Mouse (Mus musculus): Measurements from ENCODE around the gene Rgs3. TPM values are rescaled to one million over a fixed set of nuclear protein-coding genes. Genes with fewer than 3 reads are reported as not detected.

Gene Rgs3
- polyA plus RNA-seq, 1 experiment from 2014 or later, result 46.7 TPM

GRCm38 (mm10) chr4:62636047-62636446 lies 76.4 kb downstream of the Rgs3 start:
- no peaks in the 10 kb centered on the region for H3K4me1 ChIP-seq
- ATAC-seq (replicated peaks), result no peak
- WGBS, result 96% methylated on average over 6 of the region's 6 CpGs

GRCm38 (mm10) chr4:62637856-62638604 lies 78.4 kb downstream of the Rgs3 start:
- WGBS, result 93% methylated on average over 4 of the region's 4 CpGs
- Histone ChIP-seq H3K27me3 (no peaks in the 10 kb centered on the region), H3K4me2 (replicated peaks) (no peak overlapping the region), H3K4me3 (no peak overlapping the region), H3K36me3 (no peaks in the 10 kb centered on the region), H3K27ac (replicated peaks) (no peak overlapping the region), H3K9ac (replicated peaks) (no peak overlapping the region), H3K9me3 (no peaks in the 10 kb centered on the region), H3K4me1 (no peaks in the 10 kb centered on the region)
- ATAC-seq (replicated peaks), result no peak

More at GRCm38 (mm10) chr4:62636047-62636446, 76.4 kb downstream of the Rgs3 start:
- no peak overlapping the region for H3K9ac ChIP-seq (replicated peaks)
- no peak overlapping the region for H3K27ac ChIP-seq (replicated peaks)
- H3K4me3 ChIP-seq, result no peak overlapping the region
- H3K27me3 ChIP-seq, result no peaks in the 10 kb centered on the region
- H3K9me3 ChIP-seq, result no peaks in the 10 kb centered on the region
- no peaks in the 10 kb centered on the region for H3K36me3 ChIP-seq
- no peak overlapping the region for H3K4me2 ChIP-seq (replicated peaks)

DNA sequence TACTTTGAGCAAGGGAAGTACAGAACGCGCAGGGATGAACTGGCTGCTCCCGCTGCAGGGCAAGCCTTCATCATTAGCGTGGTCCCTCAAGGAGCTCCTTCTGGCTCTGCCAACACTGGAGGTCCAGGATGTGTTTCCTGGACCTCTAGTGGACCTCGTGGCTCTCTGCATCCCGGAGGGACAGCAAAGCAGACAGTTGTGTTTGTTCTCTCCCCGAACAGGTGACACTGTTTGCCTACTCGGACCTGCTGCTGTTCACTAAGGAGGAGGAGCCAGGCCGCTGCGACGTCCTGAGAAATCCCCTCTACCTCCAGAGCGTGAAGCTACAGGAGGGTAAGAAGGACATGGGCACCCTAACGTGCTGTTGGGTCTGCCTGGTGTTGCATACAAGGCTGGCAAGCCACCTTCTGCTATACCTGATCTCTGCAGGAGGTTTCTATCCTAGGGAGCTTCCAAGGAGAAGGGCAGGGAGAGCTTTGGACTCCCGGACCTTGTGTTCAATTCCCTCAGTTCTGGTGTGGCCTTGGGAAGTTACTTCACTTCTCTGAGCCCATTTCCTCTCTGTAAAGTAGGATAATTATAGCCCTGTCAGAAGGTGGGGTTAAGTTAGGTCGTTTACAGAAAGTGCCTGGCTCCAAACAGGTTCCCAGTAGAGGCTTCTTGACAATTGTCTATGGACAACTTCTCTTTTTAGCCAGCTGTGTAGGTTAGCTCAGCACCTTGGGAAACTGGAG lies 81.0 kb downstream of the Rgs3 start:
- no peak for ATAC-seq (replicated peaks)
- WGBS, result 77% methylated on average over 15 of the region's 15 CpGs
- H3K9ac ChIP-seq (replicated peaks), result no peak overlapping the region

DNA sequence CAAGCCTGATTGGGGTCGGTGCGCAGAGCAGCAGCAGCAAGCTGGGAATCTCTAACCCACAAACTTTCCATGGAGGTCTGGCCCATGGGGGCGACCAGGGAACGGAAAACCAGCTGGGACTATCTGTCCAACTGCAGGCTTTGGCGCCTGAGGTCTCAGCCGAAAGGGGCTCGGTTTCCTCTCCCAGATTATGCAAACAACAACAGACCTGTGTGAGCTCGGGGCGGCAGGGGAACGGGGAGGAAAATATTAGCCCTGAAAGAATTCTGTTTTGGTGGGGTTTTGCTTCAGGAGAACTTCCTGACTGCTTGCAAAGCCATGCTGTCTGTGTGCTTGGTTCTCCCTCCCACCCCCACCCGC lies 81.6 kb downstream of the Rgs3 start:
- WGBS, result 59% methylated on average over 11 of the region's 11 CpGs
- no peak overlapping the region for H3K4me3 ChIP-seq
- 0 out of 2 replicates have a peak, but pooled peaks cover 6% of the 10 kb centered on the region for H3K4me1 ChIP-seq
- no peak overlapping the region for H3K4me2 ChIP-seq (replicated peaks)
- H3K9ac ChIP-seq (replicated peaks), result no peak overlapping the region
- no peaks in the 10 kb centered on the region for H3K36me3 ChIP-seq
- no peaks in the 10 kb centered on the region for H3K9me3 ChIP-seq
- H3K27me3 ChIP-seq, result no peaks in the 10 kb centered on the region
- no peak for ATAC-seq (replicated peaks)
- H3K27ac ChIP-seq (replicated peaks), result no peak overlapping the region

More for the DNA sequence above, 81.0 kb downstream of the Rgs3 start:
- Histone ChIP-seq H3K9me3 (no peaks in the 10 kb centered on the region), H3K27ac (replicated peaks) (no peak overlapping the region), H3K36me3 (no peaks in the 10 kb centered on the region), H3K4me1 (0 out of 2 replicates have a peak, but pooled peaks cover 6% of the 10 kb centered on the region), H3K4me3 (no peak overlapping the region), H3K27me3 (no peaks in the 10 kb centered on the region), H3K4me2 (replicated peaks) (no peak overlapping the region)

DNA sequence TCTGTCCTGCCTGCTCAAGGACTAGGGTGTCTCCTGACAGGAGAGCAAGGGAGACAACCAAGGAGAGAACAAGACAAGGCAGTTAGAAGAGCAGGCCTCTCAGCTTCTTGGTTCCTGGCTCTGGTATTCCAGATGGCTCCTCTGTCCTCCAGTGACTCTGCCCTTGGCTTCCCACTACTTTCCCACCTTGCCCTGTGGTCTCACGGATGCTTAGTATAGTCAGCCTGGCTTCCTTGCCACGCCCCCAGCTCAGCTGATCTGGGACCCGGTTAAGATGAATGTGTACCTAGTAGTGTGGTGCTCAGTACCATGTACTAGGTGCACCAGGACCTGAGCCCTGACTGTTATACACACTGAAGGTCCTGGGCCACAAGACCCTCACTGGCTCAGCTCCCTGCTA lies 82.0 kb downstream of the Rgs3 start:
- WGBS, result 75% methylated on average over 3 of the region's 3 CpGs
- Histone ChIP-seq H3K9me3 (no peaks in the 10 kb centered on the region), H3K4me2 (replicated peaks) (no peak overlapping the region), H3K27ac (replicated peaks) (no peak overlapping the region), H3K4me1 (0 out of 2 replicates have a peak, but pooled peaks cover 6% of the 10 kb centered on the region), H3K9ac (replicated peaks) (no peak overlapping the region), H3K36me3 (no peaks in the 10 kb centered on the region), H3K4me3 (no peak overlapping the region), H3K27me3 (no peaks in the 10 kb centered on the region)
- no peak for ATAC-seq (replicated peaks)

GRCm38 (mm10) chr4:62643401-62643800 lies 83.8 kb downstream of the Rgs3 start:
- Histone ChIP-seq H3K36me3 (no peaks in the 10 kb centered on the region), H3K4me3 (no peak overlapping the region), H3K27ac (replicated peaks) (0 out of 2 replicates have a peak overlapping the region, but pooled peaks have one; percentile 15), H3K4me2 (replicated peaks) (no peak overlapping the region), H3K9ac (replicated peaks) (no peak overlapping the region), H3K27me3 (no peaks in the 10 kb centered on the region), H3K4me1 (0 out of 2 replicates have a peak, but pooled peaks cover 6% of the 10 kb centered on the region), H3K9me3 (no peaks in the 10 kb centered on the region)
- no peak for ATAC-seq (replicated peaks)
- WGBS, result 86% methylated on average over 8 of the region's 8 CpGs

DNA sequence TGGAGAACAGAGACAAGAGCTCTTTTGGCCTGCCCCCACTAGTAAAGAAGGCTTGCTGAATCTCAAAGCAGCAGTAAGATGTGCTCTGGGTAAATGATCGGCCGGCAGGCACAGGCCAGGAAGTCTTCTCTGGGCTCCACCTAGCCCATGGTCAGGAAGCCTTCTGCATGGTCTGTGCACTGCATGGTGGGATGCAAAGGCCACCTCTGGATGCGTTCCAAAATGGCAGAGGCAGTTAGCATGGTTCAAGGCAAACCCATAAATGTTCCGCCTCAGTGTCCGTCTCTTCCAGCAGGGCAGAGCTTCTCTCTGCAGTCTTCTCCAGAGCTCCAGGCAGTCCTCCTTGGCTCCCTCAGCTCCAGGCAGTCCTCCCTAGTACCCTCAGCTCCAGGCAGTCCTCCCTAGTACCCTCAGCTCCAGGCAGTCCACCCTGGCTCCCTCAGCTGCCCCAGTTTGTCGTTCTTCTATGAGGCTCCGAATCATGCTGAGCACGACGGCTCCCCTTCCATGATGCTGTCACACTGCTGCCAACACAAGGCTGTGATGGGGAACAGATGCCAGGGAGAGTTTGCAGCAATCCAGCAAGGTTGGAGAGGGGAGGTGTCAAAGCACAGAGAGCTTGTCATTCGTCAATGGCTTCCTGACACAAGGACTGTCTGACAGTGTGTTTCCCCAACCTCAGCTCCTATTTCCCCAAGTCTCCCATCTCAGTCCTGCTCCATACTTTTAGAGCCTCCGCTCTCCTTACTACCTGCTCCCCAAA lies 84.6 kb downstream of the Rgs3 start:
- no peak overlapping the region for H3K4me2 ChIP-seq (replicated peaks)
- no peaks in the 10 kb centered on the region for H3K9me3 ChIP-seq
- WGBS, result 65% methylated on average over 11 of the region's 11 CpGs
- no peaks in the 10 kb centered on the region for H3K36me3 ChIP-seq
- no peaks in the 10 kb centered on the region for H3K27me3 ChIP-seq
- H3K4me3 ChIP-seq, result no peak overlapping the region
- 0 out of 2 replicates have a peak, but pooled peaks cover 6% of the 10 kb centered on the region for H3K4me1 ChIP-seq
- no peak overlapping the region for H3K9ac ChIP-seq (replicated peaks)
- no peak overlapping the region for H3K27ac ChIP-seq (replicated peaks)
- ATAC-seq (replicated peaks), result peak; percentile 76

- 76% methylated on average over 9 of the region's 9 CpGs for WGBS
- Histone ChIP-seq H3K4me3 (no peak overlapping the region), H3K9ac (replicated peaks) (no peak overlapping the region), H3K9me3 (no peaks in the 10 kb centered on the region), H3K4me2 (replicated peaks) (no peak overlapping the region), H3K4me1 (0 out of 2 replicates have a peak, but pooled peaks cover 6% of the 10 kb centered on the region), H3K36me3 (no peaks in the 10 kb centered on the region), H3K27ac (replicated peaks) (no peak overlapping the region), H3K27me3 (no peaks in the 10 kb centered on the region)
- no peak for ATAC-seq (replicated peaks)
Observed at GRCm38 (mm10) chr4:62646556-62647248, 87.1 kb downstream of the Rgs3 start.

DNA sequence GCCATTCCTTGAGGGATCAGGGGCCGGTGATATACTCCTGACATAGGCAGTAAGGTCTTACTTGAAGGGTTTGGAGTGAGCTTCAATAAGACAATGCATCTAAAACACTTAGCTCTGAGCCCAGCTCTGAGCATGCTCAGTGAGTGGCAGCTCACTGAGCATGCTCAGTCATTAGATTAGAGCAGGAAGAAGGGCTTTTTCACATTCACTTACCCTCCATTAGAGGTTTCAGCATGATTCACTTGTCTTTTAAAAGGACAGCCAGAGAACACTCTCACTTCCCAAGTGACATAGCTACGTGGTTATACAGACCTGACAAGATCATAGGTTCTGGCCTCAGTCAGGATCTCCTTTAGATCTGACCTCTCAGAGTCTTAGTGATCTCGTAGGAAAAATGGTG lies 89.2 kb downstream of the Rgs3 start:
- Histone ChIP-seq H3K4me1 (peaks cover 17% of the 10 kb centered on the region; the same call in 1 of the 2 replicates), H3K27me3 (no peaks in the 10 kb centered on the region), H3K9me3 (no peaks in the 10 kb centered on the region), H3K36me3 (no peaks in the 10 kb centered on the region), H3K4me3 (no peak overlapping the region), H3K4me2 (replicated peaks) (no peak overlapping the region), H3K27ac (replicated peaks) (no peak overlapping the region), H3K9ac (replicated peaks) (no peak overlapping the region)
- WGBS, result 88% methylated on average over 3 of the region's 3 CpGs
- ATAC-seq (replicated peaks), result no peak

GRCm38 (mm10) chr4:62649536-62650230 lies 90.0 kb downstream of the Rgs3 start:
- WGBS, result 89% methylated on average over 8 of the region's 8 CpGs
- H3K36me3 ChIP-seq, result no peaks in the 10 kb centered on the region
- no peaks in the 10 kb centered on the region for H3K9me3 ChIP-seq
- no peak overlapping the region for H3K4me3 ChIP-seq
- H3K27me3 ChIP-seq, result no peaks in the 10 kb centered on the region
- no peak for ATAC-seq (replicated peaks)
- H3K4me1 ChIP-seq, result peaks cover 12% of the 10 kb centered on the region; the same call in 1 of the 2 replicates
- no peak overlapping the region for H3K4me2 ChIP-seq (replicated peaks)
- H3K9ac ChIP-seq (replicated peaks), result no peak overlapping the region
- H3K27ac ChIP-seq (replicated peaks), result no peak overlapping the region

DNA sequence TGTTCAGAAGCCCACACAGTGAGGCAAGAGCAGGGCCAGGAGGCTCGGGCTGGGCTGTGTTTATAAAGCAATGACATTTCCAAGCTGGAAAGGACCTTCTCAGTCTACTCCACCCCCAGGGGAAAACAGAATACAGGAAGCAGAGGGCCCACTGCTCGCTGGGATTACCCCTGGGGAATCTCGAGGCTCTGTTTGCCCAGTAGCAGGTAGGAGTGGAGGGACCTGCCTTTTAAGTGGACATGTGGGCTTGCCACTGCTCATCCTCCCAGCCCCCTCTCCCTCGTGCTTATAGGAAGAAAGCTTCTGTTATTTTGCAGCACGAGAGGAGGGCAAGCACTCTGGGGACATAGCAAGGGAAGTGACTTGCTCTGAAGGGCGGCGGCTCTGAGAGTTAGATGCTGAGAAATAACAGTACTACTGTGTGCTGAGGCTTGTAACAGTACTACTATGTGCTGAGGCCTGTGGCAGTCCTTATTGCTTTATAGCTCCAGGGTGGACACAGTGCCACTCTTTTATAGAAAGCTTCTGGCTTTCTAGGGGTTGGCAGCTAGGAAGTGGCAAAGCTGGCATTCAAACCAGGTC lies 91.6 kb downstream of the Rgs3 start:
- Histone ChIP-seq H3K36me3 (no peaks in the 10 kb centered on the region), H3K9ac (replicated peaks) (no peak overlapping the region), H3K27ac (replicated peaks) (no peak overlapping the region), H3K4me3 (no peak overlapping the region), H3K4me2 (replicated peaks) (no peak overlapping the region), H3K4me1 (peaks cover 12% of the 10 kb centered on the region; the same call in 1 of the 2 replicates), H3K27me3 (no peaks in the 10 kb centered on the region), H3K9me3 (no peaks in the 10 kb centered on the region)
- WGBS, result 68% methylated on average over 7 of the region's 7 CpGs
- no peak for ATAC-seq (replicated peaks)

Measured in forebrain, embryonic 15.5 days (tissue).